Mouse (Mus musculus): ENCODE results near the gene Olfr1278. TPM values are rescaled to one million over a fixed set of nuclear protein-coding genes. Genes with fewer than 3 reads are reported as not detected.
"Not testable (repeated sequence)": the region's sequence is repeated elsewhere in the genome, so short reads cannot be mapped to it uniquely, and the experiment has no call there.

The Olfr1278 gene
- total and polyA plus RNA-seq, 2 experiments from 2014 or later = not detected

DNA sequence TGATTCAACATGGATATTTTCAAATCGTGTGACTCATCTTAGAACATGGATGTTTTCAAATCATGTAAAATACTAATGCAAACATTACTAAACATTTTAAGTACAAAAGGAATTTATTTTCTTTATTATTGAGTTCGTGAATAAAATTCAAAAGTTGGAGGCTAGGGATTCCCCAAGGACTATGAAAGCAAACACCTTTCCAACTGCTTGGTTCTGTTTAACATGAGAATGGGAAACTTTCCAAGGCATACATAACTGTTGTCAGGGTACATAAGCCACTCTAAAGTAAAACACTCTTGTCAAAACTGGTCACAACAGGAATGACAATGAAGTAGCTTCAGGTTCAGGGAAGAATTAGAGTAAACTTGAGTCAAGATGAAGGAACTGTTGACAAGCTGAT is 36.3 kb downstream of the Olfr1278 start, which contains the start of gene Olfr1281:
Olfr1281 (plus strand) TSS at position 301 of the 400 bp plus-strand sequence.
- WGBS = 57% methylated on average over 2 of the region's 2 CpGs
- no peak within 1 kb of the TSS for H3K27ac ChIP-seq (ENCODE audit: low read depth)
- ATAC-seq (ENCODE audit: insufficient read depth, low read depth) (no peak), DNase-seq (ENCODE audit: low spot score) (no peak)
- H3K4me3 ChIP-seq (ENCODE audit: low read depth, low read length) = no peak within 1 kb of the TSS
- no peaks in the 10 kb centered on the region for H3K4me1 ChIP-seq (ENCODE audit: control insufficient read depth, insufficient read depth)
- no peaks in the 10 kb centered on the region for H3K27me3 ChIP-seq (ENCODE audit: control insufficient read depth, insufficient read depth, low read length)
- no peak within 1 kb of the TSS for H3K4me2 ChIP-seq (ENCODE audit: low read depth, low read length)
- no peaks in the 10 kb centered on the region for H3K9me3 ChIP-seq (replicated peaks; ENCODE audit: control insufficient read depth, low read length)
- no peak within 1 kb of the TSS for H3K9ac ChIP-seq (replicated peaks; ENCODE audit: low read depth, low read length)
- no peaks in the 10 kb centered on the region for H3K36me3 ChIP-seq (replicated peaks; ENCODE audit: control insufficient read depth, insufficient read depth, low read length)
- TF ChIP-seq CTCF (IDR thresholded peaks at IDR 0.05; ENCODE audit: low read depth) = no peak
- no peak for TF ChIP-seq EP300 (IDR thresholded peaks at IDR 0.05; ENCODE audit: low read depth)

- H3K36me3 ChIP-seq (replicated peaks; ENCODE audit: control insufficient read depth, insufficient read depth, low read length); H3K4me3 ChIP-seq (ENCODE audit: low read depth, low read length); H3K9me3 ChIP-seq (replicated peaks; ENCODE audit: control insufficient read depth, low read length); H3K27me3 ChIP-seq (ENCODE audit: control insufficient read depth, insufficient read depth, low read length); DNase-seq (ENCODE audit: low spot score); H3K9ac ChIP-seq (replicated peaks; ENCODE audit: low read depth, low read length); H3K4me1 ChIP-seq (ENCODE audit: control insufficient read depth, insufficient read depth); H3K4me2 ChIP-seq (ENCODE audit: low read depth, low read length); ATAC-seq (ENCODE audit: insufficient read depth, low read depth); H3K27ac ChIP-seq (ENCODE audit: low read depth): not testable (repeated sequence)
- WGBS = 81% methylated on average over 5 of the region's 5 CpGs
Observed at GRCm38 (mm10) chr2:111333721-111334120, 43.8 kb downstream of the Olfr1278 start.

DNA sequence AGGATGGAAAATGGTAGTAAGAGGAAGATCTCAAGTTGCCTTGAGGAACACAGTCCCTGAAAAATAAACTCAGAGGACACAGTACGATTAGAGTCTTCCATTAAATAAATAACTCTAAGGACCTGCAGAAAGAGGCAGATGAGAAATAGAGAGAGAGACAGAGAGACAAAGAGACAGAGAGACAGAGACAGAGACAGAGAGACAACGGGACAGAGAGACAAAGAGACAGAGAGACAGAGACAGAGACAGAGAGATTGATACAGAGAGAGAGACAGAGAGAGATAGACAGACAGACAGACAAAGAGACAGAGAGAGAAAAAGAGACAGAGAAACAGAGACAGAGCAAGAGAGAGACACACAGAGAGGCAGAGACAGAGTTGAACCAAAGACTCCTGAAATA is 46.0 kb downstream of the Olfr1278 start, which contains the start of gene Olfr1282:
Olfr1282 (minus strand) TSS at position 101 of the 400 bp plus-strand sequence.
- TF ChIP-seq EP300 (IDR thresholded peaks at IDR 0.05; ENCODE audit: low read depth) (no peak), CTCF (IDR thresholded peaks at IDR 0.05; ENCODE audit: low read depth) (no peak)
- H3K27me3 ChIP-seq (ENCODE audit: control insufficient read depth, insufficient read depth, low read length) = no peaks in the 10 kb centered on the region

More for the DNA sequence above, 46.0 kb downstream of the Olfr1278 start, which contains the start of gene Olfr1282:
- Histone ChIP-seq H3K9ac (replicated peaks; ENCODE audit: low read depth, low read length) (no peak within 1 kb of the TSS), H3K4me1 (ENCODE audit: control insufficient read depth, insufficient read depth) (no peaks in the 10 kb centered on the region), H3K9me3 (replicated peaks; ENCODE audit: control insufficient read depth, low read length) (no peaks in the 10 kb centered on the region), H3K4me2 (ENCODE audit: low read depth, low read length) (no peak within 1 kb of the TSS), H3K36me3 (replicated peaks; ENCODE audit: control insufficient read depth, insufficient read depth, low read length) (no peaks in the 10 kb centered on the region), H3K4me3 (ENCODE audit: low read depth, low read length) (no peak within 1 kb of the TSS), H3K27ac (ENCODE audit: low read depth) (no peak within 1 kb of the TSS)
- 54% methylated on average over 2 of the region's 2 CpGs for WGBS
- ATAC-seq (ENCODE audit: insufficient read depth, low read depth) (no peak), DNase-seq (ENCODE audit: low spot score) (no peak)

Other genes with a start within 250 kb of the Olfr1278 start
- gene Gm13941, start 184.2 kb upstream of the Olfr1278 start, total RNA-seq (2014; rRNA removed; ENCODE audit: low replicate concordance) = not detected in 2 replicates
- not detected in 2 replicates for gene Gm13941, start 184.2 kb upstream of the Olfr1278 start, polyA plus RNA-seq (2015; fragmentation: Nextera tagmentation; extraction: Ambion mirVana)
- not detected in 2 replicates for gene Gm15130, start 137.2 kb upstream of the Olfr1278 start, total RNA-seq (2014; rRNA removed; ENCODE audit: low replicate concordance)
- not detected in 2 replicates for gene Gm15130, start 137.2 kb upstream of the Olfr1278 start, polyA plus RNA-seq (2015; fragmentation: Nextera tagmentation; extraction: Ambion mirVana)
- gene 4930430A15Rik, start 60.5 kb upstream of the Olfr1278 start, total RNA-seq (2014; rRNA removed; ENCODE audit: low replicate concordance) = not detected in 2 replicates
- not detected in 2 replicates for gene 4930430A15Rik, start 60.5 kb upstream of the Olfr1278 start, polyA plus RNA-seq (2015; fragmentation: Nextera tagmentation; extraction: Ambion mirVana)
- not detected in 2 replicates for gene Olfr1275, start 54.9 kb upstream of the Olfr1278 start, total RNA-seq (2014; rRNA removed; ENCODE audit: low replicate concordance)
- not detected in 2 replicates for gene Olfr1275, start 54.9 kb upstream of the Olfr1278 start, polyA plus RNA-seq (2015; fragmentation: Nextera tagmentation; extraction: Ambion mirVana)
- not detected in 2 replicates for gene Olfr1276, start 35.6 kb upstream of the Olfr1278 start, total RNA-seq (2014; rRNA removed; ENCODE audit: low replicate concordance)
- not detected in 2 replicates for gene Olfr1276, start 35.6 kb upstream of the Olfr1278 start, polyA plus RNA-seq (2015; fragmentation: Nextera tagmentation; extraction: Ambion mirVana)
- gene Olfr1277, start 16.0 kb upstream of the Olfr1278 start, total RNA-seq (2014; rRNA removed; ENCODE audit: low replicate concordance) = not detected in 2 replicates
- not detected in 2 replicates for gene Olfr1277, start 16.0 kb upstream of the Olfr1278 start, polyA plus RNA-seq (2015; fragmentation: Nextera tagmentation; extraction: Ambion mirVana)
- gene Olfr1279, start 10.5 kb downstream of the Olfr1278 start, total RNA-seq (2014; rRNA removed; ENCODE audit: low replicate concordance) = not detected in 2 replicates
- gene Olfr1279, start 10.5 kb downstream of the Olfr1278 start, polyA plus RNA-seq (2015; fragmentation: Nextera tagmentation; extraction: Ambion mirVana) = not detected in 2 replicates
- not detected in 2 replicates for gene Olfr1280, start 23.9 kb downstream of the Olfr1278 start, total RNA-seq (2014; rRNA removed; ENCODE audit: low replicate concordance)
- gene Olfr1280, start 23.9 kb downstream of the Olfr1278 start, polyA plus RNA-seq (2015; fragmentation: Nextera tagmentation; extraction: Ambion mirVana) = not detected in 2 replicates
- not detected in 2 replicates for gene Olfr1281, start 36.4 kb downstream of the Olfr1278 start, total RNA-seq (2014; rRNA removed; ENCODE audit: low replicate concordance)
- gene Olfr1281, start 36.4 kb downstream of the Olfr1278 start, polyA plus RNA-seq (2015; fragmentation: Nextera tagmentation; extraction: Ambion mirVana) = not detected in 2 replicates
- gene Olfr1282, start 45.9 kb downstream of the Olfr1278 start, total RNA-seq (2014; rRNA removed; ENCODE audit: low replicate concordance) = not detected in 2 replicates
- not detected in 2 replicates for gene Olfr1282, start 45.9 kb downstream of the Olfr1278 start, polyA plus RNA-seq (2015; fragmentation: Nextera tagmentation; extraction: Ambion mirVana)
- gene Olfr1283, start 76.7 kb downstream of the Olfr1278 start, total RNA-seq (2014; rRNA removed; ENCODE audit: low replicate concordance) = not detected in 2 replicates
- gene Olfr1283, start 76.7 kb downstream of the Olfr1278 start, polyA plus RNA-seq (2015; fragmentation: Nextera tagmentation; extraction: Ambion mirVana) = not detected in 2 replicates
- not detected in 2 replicates for gene Olfr1284, start 85.4 kb downstream of the Olfr1278 start, total RNA-seq (2014; rRNA removed; ENCODE audit: low replicate concordance)
- not detected in 2 replicates for gene Olfr1284, start 85.4 kb downstream of the Olfr1278 start, polyA plus RNA-seq (2015; fragmentation: Nextera tagmentation; extraction: Ambion mirVana)
- not detected in 2 replicates for gene Olfr1286, start 133.0 kb downstream of the Olfr1278 start, total RNA-seq (2014; rRNA removed; ENCODE audit: low replicate concordance)
- not detected in 2 replicates for gene Olfr1286, start 133.0 kb downstream of the Olfr1278 start, polyA plus RNA-seq (2015; fragmentation: Nextera tagmentation; extraction: Ambion mirVana)
- not detected in 2 replicates for gene Olfr1287, start 159.0 kb downstream of the Olfr1278 start, total RNA-seq (2014; rRNA removed; ENCODE audit: low replicate concordance)
- not detected in 2 replicates for gene Olfr1287, start 159.0 kb downstream of the Olfr1278 start, polyA plus RNA-seq (2015; fragmentation: Nextera tagmentation; extraction: Ambion mirVana)
- not detected in 2 replicates for gene Olfr1288, start 184.0 kb downstream of the Olfr1278 start, total RNA-seq (2014; rRNA removed; ENCODE audit: low replicate concordance)
- not detected in 2 replicates for gene Olfr1288, start 184.0 kb downstream of the Olfr1278 start, polyA plus RNA-seq (2015; fragmentation: Nextera tagmentation; extraction: Ambion mirVana)
- gene Olfr1289, start 190.7 kb downstream of the Olfr1278 start, total RNA-seq (2014; rRNA removed; ENCODE audit: low replicate concordance) = not detected in 2 replicates
- not detected in 2 replicates for gene Olfr1289, start 190.7 kb downstream of the Olfr1278 start, polyA plus RNA-seq (2015; fragmentation: Nextera tagmentation; extraction: Ambion mirVana)
- not detected in 2 replicates for gene Olfr1290, start 203.7 kb downstream of the Olfr1278 start, total RNA-seq (2014; rRNA removed; ENCODE audit: low replicate concordance)
- not detected in 2 replicates for gene Olfr1290, start 203.7 kb downstream of the Olfr1278 start, polyA plus RNA-seq (2015; fragmentation: Nextera tagmentation; extraction: Ambion mirVana)
- not detected in 2 replicates for gene Olfr1291-ps1, start 207.0 kb downstream of the Olfr1278 start, total RNA-seq (2014; rRNA removed; ENCODE audit: low replicate concordance)
- gene Olfr1291-ps1, start 207.0 kb downstream of the Olfr1278 start, polyA plus RNA-seq (2015; fragmentation: Nextera tagmentation; extraction: Ambion mirVana) = not detected in 2 replicates
- gene Olfr1293-ps, start 235.1 kb downstream of the Olfr1278 start, total RNA-seq (2014; rRNA removed; ENCODE audit: low replicate concordance) = not detected in 2 replicates
- gene Olfr1293-ps, start 235.1 kb downstream of the Olfr1278 start, polyA plus RNA-seq (2015; fragmentation: Nextera tagmentation; extraction: Ambion mirVana) = not detected in 2 replicates